In the genomic region with DNA sequence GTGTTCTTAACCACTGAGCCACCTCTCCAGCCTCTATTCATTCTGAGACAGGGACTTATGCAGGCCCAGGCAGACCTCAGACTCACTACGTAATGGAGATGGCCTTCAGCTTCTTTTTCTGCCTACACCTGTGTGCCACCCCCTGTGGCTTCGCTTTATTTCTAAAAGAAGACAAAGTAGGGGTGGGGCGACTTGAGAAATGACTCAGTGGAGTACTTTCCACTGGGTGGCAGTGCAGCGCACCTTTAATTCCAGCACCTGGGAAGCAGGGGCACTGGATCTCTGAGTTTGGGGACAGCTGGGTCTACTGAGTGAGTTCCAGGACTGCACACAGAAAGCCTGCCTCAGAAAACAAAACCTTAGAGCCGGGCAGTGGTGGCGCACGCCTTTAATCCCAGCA, we compare ENCODE assay signal across 1 mouse cellular context.
A peak's percentile ranks its signal among the peaks of the same experiment; 100 is the strongest.
TF ChIP-seq lines count a peak whose summit lies in the region.

No protein-coding gene starts in this region.

TF ChIP-seq in MEL, 35 proteins besides CTCF, POLR2A, EP300 and RAD21:
- peak; percentile 48 for TF ChIP-seq SMC3 (IDR thresholded peaks at IDR 0.05; ENCODE audit: low read depth, low read length)
- no peak for TF ChIP-seq POLR2AphosphoS2 (IDR thresholded peaks at IDR 0.05; ENCODE audit: low read length)
TF ChIP-seq in MEL: peak in this region for 1.
